Mouse (Mus musculus): ENCODE data around the gene Osm. TPM values are rescaled to one million over a fixed set of nuclear protein-coding genes. Genes with fewer than 3 reads are reported as not detected.

The Osm gene
- total RNA-seq (2023): 10 to 100 TPM; 74.4 to 81.8 TPM

DNA sequence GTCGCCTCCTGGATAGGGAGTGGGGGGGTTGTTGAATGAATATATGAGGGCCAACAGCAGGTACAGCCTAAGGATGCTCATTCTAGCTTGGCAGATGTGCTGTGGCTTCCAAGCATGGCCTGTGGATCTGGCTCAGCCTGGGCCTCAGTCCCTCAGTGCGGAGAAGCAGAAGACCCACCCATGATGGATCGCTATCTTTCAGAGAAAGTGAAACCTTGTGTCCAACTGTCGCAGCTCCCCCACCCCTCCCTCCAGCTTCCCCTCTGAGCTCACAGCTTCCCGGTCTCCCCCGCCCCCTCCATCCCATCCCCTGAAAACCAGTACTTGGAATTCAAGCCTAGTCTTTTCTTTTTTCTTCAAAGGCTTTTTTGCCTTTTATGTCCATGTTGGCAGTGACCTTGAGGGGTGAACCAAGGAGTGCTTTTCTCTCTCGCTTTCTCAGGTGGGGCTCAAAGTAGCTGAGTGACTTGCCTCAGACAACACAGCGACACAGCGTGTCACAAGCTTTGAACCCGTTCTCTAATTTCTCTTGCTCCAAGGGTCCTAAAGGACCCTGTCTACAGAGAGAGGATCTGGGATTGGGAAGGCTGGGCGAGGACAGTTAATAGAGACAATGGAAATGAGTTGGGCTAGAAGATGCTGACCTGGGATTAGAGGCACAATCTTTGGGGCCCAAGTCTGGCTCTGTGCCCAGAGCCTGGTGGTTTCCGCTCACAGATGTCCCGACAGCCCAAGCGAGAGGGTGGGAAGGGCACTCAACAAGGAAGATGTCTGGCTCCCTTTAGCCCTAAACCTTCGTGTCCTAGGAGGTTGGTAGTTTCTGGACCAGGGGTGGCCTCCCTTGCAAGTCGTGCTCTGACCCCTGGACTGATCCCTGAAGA, at the start of gene Osm:
Gene Osm, plus strand, starts transcription at position 756 of the 881 bp plus-strand sequence.

DNA sequence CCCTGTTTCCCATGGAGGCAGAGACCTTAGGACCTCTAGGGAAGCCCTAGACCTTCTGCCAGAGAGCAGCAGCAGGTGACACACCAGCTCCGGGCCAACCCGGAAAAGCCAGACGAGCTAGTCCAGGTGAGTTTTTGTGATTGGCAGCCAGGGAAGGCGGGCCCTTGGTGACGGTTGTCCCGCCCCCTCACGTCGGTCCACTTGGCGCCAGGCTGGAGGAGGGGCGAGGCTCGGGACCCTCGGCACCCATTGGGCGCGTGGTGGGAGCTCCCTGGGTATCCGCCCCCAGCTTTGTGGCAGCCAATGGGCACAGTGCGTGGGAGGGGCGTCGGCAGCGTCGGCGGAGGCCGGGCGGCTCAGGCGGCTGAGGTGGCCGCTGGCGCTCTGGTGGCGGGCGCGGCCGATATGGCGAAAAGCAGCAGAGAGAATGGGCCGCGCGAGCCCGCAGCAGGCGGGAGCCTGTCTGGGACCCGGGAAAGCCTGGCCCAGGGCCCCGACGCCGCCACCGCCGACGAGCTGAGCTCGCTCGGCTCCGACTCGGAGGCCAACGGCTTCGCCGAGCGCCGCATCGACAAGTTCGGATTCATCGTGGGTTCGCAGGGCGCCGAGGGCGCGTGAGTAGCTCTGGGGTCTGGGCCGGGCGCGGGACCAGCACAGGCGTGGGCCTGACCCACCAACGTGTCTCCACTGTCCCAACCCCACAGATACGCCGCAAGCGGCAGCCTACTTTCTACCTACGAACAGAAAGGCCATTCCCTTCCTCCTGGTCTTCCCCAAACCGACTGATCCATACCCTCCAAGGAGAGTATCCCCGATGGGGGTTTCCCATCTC, 49.5 kb upstream of the Osm start, which contains the start of gene Tbc1d10a:
Gene Tbc1d10a, plus strand, starts transcription at position 304 of the 832 bp plus-strand sequence.

DNA sequence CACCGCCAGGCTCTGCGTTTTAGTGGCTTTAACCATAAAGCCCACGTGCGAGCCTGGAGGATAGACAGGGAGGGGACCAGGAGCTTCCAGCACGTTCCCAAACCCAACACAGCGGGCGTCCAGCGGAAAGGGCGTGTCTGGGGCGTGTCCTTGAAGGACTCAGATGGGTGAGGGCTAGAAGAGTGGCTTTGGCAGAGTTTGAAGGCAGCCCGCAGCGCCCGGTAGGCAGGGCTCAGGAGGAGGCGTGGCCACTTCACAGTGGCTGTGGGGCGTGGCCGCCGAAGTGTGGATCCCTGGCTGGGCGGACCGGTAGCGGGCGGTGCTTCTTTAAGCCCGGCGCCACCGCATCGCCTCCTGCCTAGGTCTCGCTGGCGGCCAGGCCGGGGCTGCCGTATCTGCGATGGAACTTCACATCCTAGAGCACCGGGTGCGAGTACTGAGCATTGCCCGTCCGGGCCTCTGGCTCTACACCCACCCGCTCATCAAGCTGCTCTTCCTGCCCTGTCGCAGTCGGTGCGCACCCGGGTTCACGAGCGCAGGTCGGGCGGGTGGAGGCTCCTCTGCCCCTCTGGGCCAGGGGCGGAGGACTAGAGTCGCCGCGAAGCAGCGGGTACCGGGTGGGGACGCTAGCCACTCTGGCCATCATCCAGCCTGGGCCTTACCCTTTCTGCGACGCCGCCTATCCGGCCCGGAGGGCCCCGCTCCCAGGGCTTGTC, 18.1 kb upstream of the Osm start, which contains the start of gene Castor1:
Gene Castor1, plus strand, starts transcription at position 312 of the 716 bp plus-strand sequence.

DNA sequence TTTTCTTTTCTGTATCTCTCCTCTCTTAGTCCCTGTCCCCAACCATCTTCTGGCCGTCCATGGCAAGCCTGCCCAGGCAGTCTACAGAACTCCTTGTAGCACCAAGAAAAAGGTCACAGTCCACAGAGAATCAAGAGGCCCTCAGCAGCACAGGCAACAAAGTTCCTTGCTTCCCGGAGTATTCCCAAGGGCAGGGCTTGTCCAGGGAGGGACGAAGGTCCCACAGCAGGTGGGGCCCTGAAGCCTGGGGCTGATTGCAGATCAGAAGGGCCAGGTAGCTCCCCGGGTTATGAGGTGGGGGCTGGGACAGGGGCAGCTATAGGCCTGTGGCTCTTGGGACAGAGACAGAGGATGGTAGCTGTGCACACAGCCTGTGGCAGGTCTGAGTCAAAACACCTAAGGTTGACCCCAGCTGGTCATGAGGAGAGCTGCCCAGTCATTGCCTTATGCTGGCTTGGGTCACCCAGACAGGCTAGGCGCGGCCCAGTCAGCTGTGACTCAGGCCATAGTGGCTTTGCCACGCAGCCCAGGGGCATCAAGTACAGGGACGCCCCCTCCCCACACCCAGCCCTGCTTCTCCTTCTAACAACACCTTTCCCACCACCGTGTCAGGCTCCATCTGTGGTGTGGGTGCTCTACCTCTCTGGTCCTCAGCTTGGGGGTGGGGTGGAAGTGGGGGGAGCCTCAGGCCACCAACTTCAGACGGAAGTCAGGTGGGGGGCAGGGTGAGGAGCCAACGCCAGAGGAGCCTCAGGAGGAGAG, 20.8 kb downstream of the Osm start, which contains the start of gene Lif:
Gene Lif, plus strand, starts transcription at position 712 of the 762 bp plus-strand sequence.

Other genes with a start within 250 kb of the Osm start
- not detected for gene Sec14l4, start 205.0 kb upstream of the Osm start, total RNA-seq (2023)
- gene Sec14l3, start 171.6 kb upstream of the Osm start, total RNA-seq (2023): not detected
- under 1 TPM; 0.47 to 0.88 TPM for gene Mtfp1, start 141.0 kb upstream of the Osm start, total RNA-seq (2023)
- under 1 TPM in 1 of 2 experiments, not detected in 1; 0.33 TPM for gene Sec14l2, start 113.0 kb upstream of the Osm start, total RNA-seq (2023)
- gene Rnf215, start 101.2 kb upstream of the Osm start, total RNA-seq (2023): 10 to 100 TPM; 21.5 to 30.7 TPM
- gene Ccdc157, start 76.1 kb upstream of the Osm start, total RNA-seq (2023): 1 to 10 TPM; 1.0 to 1.1 TPM
- gene Sf3a1, start 76.1 kb upstream of the Osm start, total RNA-seq (2023): 10 to 100 TPM; 29.3 to 31.8 TPM
- 10 to 100 TPM; 36.5 to 38.7 TPM for gene Tbc1d10a, start 49.6 kb upstream of the Osm start, total RNA-seq (2023)
- 1 to 10 TPM; 2.6 to 4.3 TPM for gene Castor1, start 18.2 kb upstream of the Osm start, total RNA-seq (2023)
- gene Lif, start 21.1 kb downstream of the Osm start, total RNA-seq (2023): 1 to 10 TPM; 2.3 to 3.4 TPM
- gene Hormad2, start 204.7 kb downstream of the Osm start, total RNA-seq (2023): 1 to 10 TPM in 1 of 2 experiments, under 1 TPM in 1; 0.76 to 1.0 TPM

Data from monocyte, adult 59 days (primary cell).